Mouse (Mus musculus): Measurements from ENCODE around the gene Hypk. TPM values are rescaled to one million over a fixed set of nuclear protein-coding genes. Genes with fewer than 3 reads are reported as not detected.

The Hypk gene
- polyA plus RNA-seq, 2 experiments: 26.8 to 72.9 TPM

DNA sequence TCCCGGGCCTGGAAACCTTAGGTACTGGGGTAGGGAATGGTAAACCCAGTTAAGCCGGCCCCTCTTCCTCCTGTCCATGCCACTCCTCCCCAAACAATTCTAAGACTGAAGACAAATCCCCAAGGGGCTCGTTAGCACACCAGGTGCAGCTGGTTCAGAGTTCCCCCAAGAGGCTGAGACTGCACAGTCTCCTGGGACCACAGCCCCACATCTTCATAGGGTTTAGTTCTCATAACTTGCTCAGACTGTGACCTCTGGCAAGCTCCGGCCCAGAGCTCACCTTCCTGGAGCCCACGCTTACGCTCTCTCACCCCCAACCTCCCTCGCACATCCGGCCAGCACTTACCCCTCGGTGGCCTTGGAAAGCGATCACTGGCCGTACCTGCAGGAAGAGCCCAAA lies 11.3 kb upstream of the Hypk start:
- peaks cover 4 to 5% of the 10 kb centered on the region in 2 experiments for H3K4me1 ChIP-seq (replicated peaks; ENCODE audit: control insufficient read depth in 2 of 2, insufficient read depth in 2 of 2, low read length in 1 of 2)
- peaks cover 3% of the 10 kb centered on the region for H3K27me3 ChIP-seq (ENCODE audit: control insufficient read depth, insufficient read depth, low read length)
- H3K9me3 ChIP-seq (ENCODE audit: control insufficient read depth, low read length): no peaks in the 10 kb centered on the region
- WGBS (ENCODE audit: insufficient replicate concordance): 15% methylated on average over 11 of the region's 11 CpGs
- ATAC-seq (ENCODE audit: insufficient read depth) (no peak), DNase-seq (ENCODE audit: low read depth in 3 of 3, low spot score in 3 of 3) (no peak)
- H3K36me3 ChIP-seq (replicated peaks; ENCODE audit: control insufficient read depth, insufficient read depth, low read depth): peaks cover 19% of the 10 kb centered on the region
- H3K9ac ChIP-seq (replicated peaks): no peak overlapping the region; the same call in 1 of the 2 replicates
- TF ChIP-seq CTCF (IDR thresholded peaks at IDR 0.05; ENCODE audit: low read depth) (no peak), EP300 (IDR thresholded peaks at IDR 0.05; ENCODE audit: low read depth) (no peak)
- peak overlapping the region; percentile 81 for H3K4me2 ChIP-seq (ENCODE audit: low read depth)
- no peak overlapping the region for H3K27ac ChIP-seq
- peak overlapping the region; percentile 44 to 55; a peak in 3 of 4 replicates for H3K4me3 ChIP-seq (ENCODE audit: insufficient read depth in 1 of 2, low read depth in 2 of 2, low read length in 2 of 2)

- peak overlapping the region; percentile 44 to 55 for H3K4me3 ChIP-seq (ENCODE audit: insufficient read depth in 1 of 2, low read depth in 2 of 2, low read length in 2 of 2)
- peaks cover 3% of the 10 kb centered on the region for H3K27me3 ChIP-seq (ENCODE audit: control insufficient read depth, insufficient read depth, low read length)
- ATAC-seq (ENCODE audit: insufficient read depth) (peak; percentile 92), DNase-seq (ENCODE audit: low read depth in 3 of 3, low spot score in 3 of 3) (peak; percentile 52 to 68 (median 60))
- H3K4me1 ChIP-seq (replicated peaks; ENCODE audit: control insufficient read depth in 2 of 2, insufficient read depth in 2 of 2, low read length in 1 of 2): peaks cover 4 to 5% of the 10 kb centered on the region in 2 experiments
- H3K36me3 ChIP-seq (replicated peaks; ENCODE audit: control insufficient read depth, insufficient read depth, low read depth): peaks cover 15% of the 10 kb centered on the region
- peak overlapping the region; percentile 81 for H3K4me2 ChIP-seq (ENCODE audit: low read depth)
- H3K9ac ChIP-seq (replicated peaks): peak overlapping the region; percentile 41
- H3K27ac ChIP-seq: no peak overlapping the region; the same call in 1 of the 2 replicates
- H3K9me3 ChIP-seq (ENCODE audit: control insufficient read depth, low read length): no peaks in the 10 kb centered on the region
- TF ChIP-seq EP300 (IDR thresholded peaks at IDR 0.05; ENCODE audit: low read depth) (no peak), CTCF (IDR thresholded peaks at IDR 0.05; ENCODE audit: low read depth) (no peak)
- 2% methylated on average over 29 of the region's 30 CpGs for WGBS (ENCODE audit: insufficient replicate concordance)
These were observed 10.6 kb upstream of the Hypk start for GRCm38 (mm10) chr2:121442259-121443067.

DNA sequence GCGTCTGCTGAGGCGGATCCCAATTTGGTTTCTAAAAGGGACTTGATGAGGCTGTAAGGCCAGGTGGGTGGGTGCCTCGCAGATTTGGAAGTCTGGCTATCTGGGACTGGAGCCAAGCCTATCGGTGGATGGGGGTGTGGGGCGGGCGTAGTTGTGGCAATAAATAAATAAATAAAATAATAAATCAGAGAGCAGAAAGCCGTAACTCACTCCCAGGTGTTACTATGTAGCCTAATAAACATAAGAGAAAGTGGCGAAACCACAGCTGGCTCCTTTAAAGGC lies 10.1 kb upstream of the Hypk start:
- ATAC-seq (ENCODE audit: insufficient read depth) (no peak), DNase-seq (ENCODE audit: low read depth in 3 of 3, low spot score in 3 of 3) (no peak)
- Histone ChIP-seq H3K36me3 (replicated peaks; ENCODE audit: control insufficient read depth, insufficient read depth, low read depth) (peaks cover 9% of the 10 kb centered on the region), H3K4me3 (ENCODE audit: insufficient read depth in 1 of 2, low read depth in 2 of 2, low read length in 2 of 2) (peak overlapping the region; percentile 44 to 55), H3K27me3 (ENCODE audit: control insufficient read depth, insufficient read depth, low read length) (peaks cover 3% of the 10 kb centered on the region), H3K4me1 (replicated peaks; ENCODE audit: control insufficient read depth in 2 of 2, insufficient read depth in 2 of 2, low read length in 1 of 2) (peaks cover 7 to 9% of the 10 kb centered on the region in 2 experiments), H3K4me2 (ENCODE audit: low read depth) (peak overlapping the region; percentile 81), H3K27ac (no peak overlapping the region; the same call in 1 of the 2 replicates), H3K9ac (replicated peaks) (peak overlapping the region; percentile 41), H3K9me3 (ENCODE audit: control insufficient read depth, low read length) (no peaks in the 10 kb centered on the region)
- 20% methylated on average over 8 of the region's 8 CpGs for WGBS (ENCODE audit: insufficient replicate concordance)
- TF ChIP-seq CTCF (IDR thresholded peaks at IDR 0.05; ENCODE audit: low read depth) (no peak), EP300 (IDR thresholded peaks at IDR 0.05; ENCODE audit: low read depth) (no peak)

DNA sequence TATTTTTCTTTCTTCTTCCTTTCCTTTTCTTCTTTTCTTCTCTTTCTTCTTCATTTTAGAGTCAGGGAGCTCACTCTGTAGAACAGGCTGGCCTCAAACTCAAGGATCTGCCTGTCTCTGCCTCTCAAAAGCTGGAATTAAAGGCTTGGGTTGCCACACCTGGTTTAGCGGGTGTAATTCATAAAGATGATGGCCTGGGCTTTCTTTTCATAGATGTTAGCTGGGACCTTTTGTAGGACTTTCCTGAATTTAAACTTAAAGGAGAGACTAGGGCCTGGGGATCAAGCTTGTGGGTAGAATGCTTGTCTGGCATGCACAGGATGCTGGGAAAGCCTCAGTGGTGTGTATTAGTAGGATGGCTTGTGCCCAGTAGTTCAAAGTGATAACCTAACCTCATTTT lies 8.9 kb upstream of the Hypk start, which contains the start of gene Ell3:
Gene Ell3, minus strand, starts transcription at position 101 of the 400 bp plus-strand sequence.
- Histone ChIP-seq H3K27ac (no peak within 1 kb of the TSS), H3K4me3 (ENCODE audit: insufficient read depth in 1 of 2, low read depth in 2 of 2, low read length in 2 of 2) (peak within 1 kb of the TSS in 1 of 2 experiments; percentile 55; a peak in 1 of 4 replicates), H3K27me3 (ENCODE audit: control insufficient read depth, insufficient read depth, low read length) (peaks cover 3% of the 10 kb centered on the region), H3K36me3 (replicated peaks; ENCODE audit: control insufficient read depth, insufficient read depth, low read depth) (peaks cover under 1% of the 10 kb centered on the region; the same call in 1 of the 2 replicates), H3K4me1 (replicated peaks; ENCODE audit: control insufficient read depth in 2 of 2, insufficient read depth in 2 of 2, low read length in 1 of 2) (peaks cover 11 to 13% of the 10 kb centered on the region in 2 experiments), H3K4me2 (ENCODE audit: low read depth) (peak within 1 kb of the TSS; percentile 81), H3K9ac (replicated peaks) (no peak within 1 kb of the TSS; the same call in 1 of the 2 replicates), H3K9me3 (ENCODE audit: control insufficient read depth, low read length) (no peaks in the 10 kb centered on the region)
- WGBS (ENCODE audit: insufficient replicate concordance): 67% methylated on average over 1 of the region's 1 CpGs
- TF ChIP-seq EP300 (IDR thresholded peaks at IDR 0.05; ENCODE audit: low read depth) (no peak), CTCF (IDR thresholded peaks at IDR 0.05; ENCODE audit: low read depth) (no peak)
- ATAC-seq (ENCODE audit: insufficient read depth) (no peak), DNase-seq (ENCODE audit: low read depth in 3 of 3, low spot score in 3 of 3) (no peak)

DNA sequence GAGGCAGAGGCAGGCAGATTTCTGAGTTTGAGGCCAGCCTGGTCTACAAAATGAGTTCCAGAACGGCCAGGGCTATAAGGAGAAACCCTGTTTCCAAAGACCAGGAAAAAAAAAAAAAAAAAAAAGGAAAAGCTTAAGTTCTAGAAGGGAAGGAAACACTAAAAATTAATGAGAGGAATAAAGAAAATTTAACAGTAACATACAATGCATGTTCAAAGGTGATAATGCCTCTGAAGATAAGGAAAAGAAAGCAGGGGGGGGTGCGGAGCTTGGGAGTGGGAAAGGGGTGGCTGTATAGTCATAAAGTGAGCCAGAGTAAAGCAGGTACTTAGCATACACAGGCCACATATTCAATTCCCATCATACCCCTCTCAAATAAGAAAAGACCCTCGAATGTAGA lies 8.0 kb upstream of the Hypk start:
- 55% methylated on average over 3 of the region's 3 CpGs for WGBS (ENCODE audit: insufficient replicate concordance)
- ATAC-seq (ENCODE audit: insufficient read depth): no peak

More for the DNA sequence above, 8.0 kb upstream of the Hypk start:
- TF ChIP-seq CTCF (IDR thresholded peaks at IDR 0.05; ENCODE audit: low read depth) (no peak), EP300 (IDR thresholded peaks at IDR 0.05; ENCODE audit: low read depth) (no peak)
- H3K27me3 ChIP-seq (ENCODE audit: control insufficient read depth, insufficient read depth, low read length): peaks cover 3% of the 10 kb centered on the region
- no peak overlapping the region for H3K4me3 ChIP-seq (ENCODE audit: insufficient read depth in 1 of 2, low read depth in 2 of 2, low read length in 2 of 2)
- no peak overlapping the region for H3K9ac ChIP-seq (replicated peaks)
- H3K4me1 ChIP-seq (replicated peaks; ENCODE audit: control insufficient read depth in 2 of 2, insufficient read depth in 2 of 2, low read length in 1 of 2): peaks cover 11 to 13% of the 10 kb centered on the region in 2 experiments
- no peaks in the 10 kb centered on the region for H3K9me3 ChIP-seq (ENCODE audit: control insufficient read depth, low read length)
- DNase-seq (ENCODE audit: low read depth in 3 of 3, low spot score in 3 of 3): no peak
- H3K36me3 ChIP-seq (replicated peaks; ENCODE audit: control insufficient read depth, insufficient read depth, low read depth): no peaks in the 10 kb centered on the region
- no peak overlapping the region for H3K27ac ChIP-seq
- H3K4me2 ChIP-seq (ENCODE audit: low read depth): no peak overlapping the region

All from liver, embryonic 14.5 days (tissue).